Mouse (Mus musculus) neural tube, embryonic 13.5 days (tissue): ENCODE data around the gene Gm8764. TPM values are rescaled to one million over a fixed set of nuclear protein-coding genes. Genes with fewer than 3 reads are reported as not detected.
"Not testable (repeated sequence)": the region's sequence is repeated elsewhere in the genome, so short reads cannot be mapped to it uniquely, and the experiment has no call there.

ENCODE experiments used
- ATAC-seq: fragments of 200-750 bp; cut with Nextera tagmentation; 2 replicates; pipeline ENCODE4 v1.8.0; 2017; ENCODE audit warnings: low read depth, mild to moderate bottlenecking, moderate TSS enrichment, moderate library complexity
- H3K27ac ChIP-seq: fragments of 300-500 bp; sonication (generic); replicated peaks from 2 replicates; pipeline ENCODE4 v1.5.1; 2015; ENCODE audit warnings: moderate library complexity, mild to moderate bottlenecking, inconsistent platforms
- H3K27me3 ChIP-seq: fragments of 300-500 bp; sonication (generic); 2 replicates; pipeline ENCODE4 v1.6.1; 2015; ENCODE audit warnings: mild to moderate bottlenecking, inconsistent platforms
- H3K36me3 ChIP-seq: fragments of 300-500 bp; sonication (generic); 2 replicates; pipeline ENCODE4 v1.6.1; 2015; ENCODE audit warnings: mild to moderate bottlenecking, inconsistent platforms
- H3K4me1 ChIP-seq: fragments of 300-500 bp; sonication (generic); replicated peaks from 2 replicates; pipeline ENCODE4 v1.6.1; 2015; ENCODE audit warnings: inconsistent platforms
- H3K4me2 ChIP-seq: fragments of 300-500 bp; sonication (generic); 2 replicates; pipeline ENCODE4 v1.6.1; 2015; ENCODE audit warnings: inconsistent platforms, mild to moderate bottlenecking, moderate library complexity
- H3K4me3 ChIP-seq: fragments of 300-500 bp; sonication (generic); 2 replicates; pipeline ENCODE4 v1.5.1; 2015; ENCODE audit warnings: mild to moderate bottlenecking, inconsistent platforms
- H3K9ac ChIP-seq: fragments of 300-500 bp; sonication (generic); 2 replicates; pipeline ENCODE4 v1.6.1; 2015; ENCODE audit warnings: moderate library complexity, mild to moderate bottlenecking, inconsistent platforms
- H3K9me3 ChIP-seq: fragments of 300-500 bp; sonication (generic); 2 replicates; pipeline ENCODE4 v1.6.1; 2016; ENCODE audit warnings: inconsistent platforms
- WGBS: fragments of 180-500 bp; shearing (Covaris S2); methylation state at CpG from one replicate; pipeline ENCODE4 v1.1.7; 2015; 5-methylcytosine and 5-hydroxymethylcytosine counted together
- polyA plus RNA-seq: library from polyadenylated mRNA; unstranded; fragments of >200 nt; fragmentation: Nextera tagmentation; extraction: Ambion mirVana; gene quantifications from 2 replicates; pipeline ENCODE4 v1.2.1, GENCODE M21; 2015

The Gm8764 gene
- not detected in 2 replicates for polyA plus RNA-seq

GRCm38 (mm10) chr10:104159706-104160105, at the start of gene Gm8764:
TSS of gene Gm8764 (plus strand) at chr10:104160006.
- H3K36me3 ChIP-seq, H3K4me3 ChIP-seq, H3K9me3 ChIP-seq, H3K4me1 ChIP-seq, H3K9ac ChIP-seq, H3K27me3 ChIP-seq, H3K27ac ChIP-seq, H3K4me2 ChIP-seq, ATAC-seq: not testable (repeated sequence)
- no CpG with 5 or more reads among the region's 3 CpGs for WGBS

- WGBS: 75% methylated on average over 3 of the region's 3 CpGs
Measured at GRCm38 (mm10) chr10:104110044-104110443, 49.8 kb upstream of the Gm8764 start.

GRCm38 (mm10) chr10:104118312-104118711, 41.5 kb upstream of the Gm8764 start:
- H3K27me3 ChIP-seq: no peaks in the 10 kb centered on the region
- H3K4me1 ChIP-seq: no peaks in the 10 kb centered on the region
- no peak overlapping the region for H3K9ac ChIP-seq
- ATAC-seq: no peak
- no peak overlapping the region for H3K27ac ChIP-seq
- H3K9me3 ChIP-seq: no peaks in the 10 kb centered on the region
- WGBS: 80% methylated on average over 2 of the region's 2 CpGs
- no peak overlapping the region for H3K4me2 ChIP-seq
- no peaks in the 10 kb centered on the region for H3K36me3 ChIP-seq
- H3K4me3 ChIP-seq: no peak overlapping the region

More at GRCm38 (mm10) chr10:104110044-104110443, 49.8 kb upstream of the Gm8764 start:
- H3K4me1 ChIP-seq: no peaks in the 10 kb centered on the region
- H3K36me3 ChIP-seq: no peaks in the 10 kb centered on the region
- no peaks in the 10 kb centered on the region for H3K27me3 ChIP-seq
- no peak overlapping the region for H3K4me2 ChIP-seq
- no peak overlapping the region for H3K4me3 ChIP-seq
- no peak overlapping the region for H3K9ac ChIP-seq
- no peak overlapping the region for H3K27ac ChIP-seq
- H3K9me3 ChIP-seq: no peaks in the 10 kb centered on the region
- no peak for ATAC-seq

GRCm38 (mm10) chr10:104142687-104143086, 17.1 kb upstream of the Gm8764 start, which contains the start of gene Gm21293:
TSS of gene Gm21293 (plus strand) at chr10:104142987.
- not testable (repeated sequence) for ATAC-seq

GRCm38 (mm10) chr10:104151197-104151596, 8.6 kb upstream of the Gm8764 start, which contains the start of gene Gm6763:
TSS of gene Gm6763 (plus strand) at chr10:104151497.
- ATAC-seq, H3K36me3 ChIP-seq, H3K4me2 ChIP-seq, H3K27me3 ChIP-seq, H3K9ac ChIP-seq, H3K4me3 ChIP-seq, H3K9me3 ChIP-seq, H3K27ac ChIP-seq, H3K4me1 ChIP-seq: not testable (repeated sequence)
- no CpG with 5 or more reads among the region's 3 CpGs for WGBS

More at GRCm38 (mm10) chr10:104142687-104143086, 17.1 kb upstream of the Gm8764 start, which contains the start of gene Gm21293:
- H3K36me3 ChIP-seq, H3K4me1 ChIP-seq, H3K4me2 ChIP-seq, H3K27me3 ChIP-seq, H3K27ac ChIP-seq, H3K9ac ChIP-seq, H3K9me3 ChIP-seq, H3K4me3 ChIP-seq: not testable (repeated sequence)
- no CpG with 5 or more reads among the region's 3 CpGs for WGBS

GRCm38 (mm10) chr10:104168215-104168614, 8.4 kb downstream of the Gm8764 start, which contains the start of gene Gm21304:
TSS of gene Gm21304 (plus strand) at chr10:104168515.
- not testable (repeated sequence) for H3K4me3 ChIP-seq, H3K36me3 ChIP-seq, H3K27ac ChIP-seq, H3K9me3 ChIP-seq, H3K4me1 ChIP-seq, H3K27me3 ChIP-seq, H3K9ac ChIP-seq, ATAC-seq, H3K4me2 ChIP-seq
- no CpG with 5 or more reads among the region's 3 CpGs for WGBS

GRCm38 (mm10) chr10:104176724-104177123, 16.9 kb downstream of the Gm8764 start, which contains the start of gene Gm21312:
TSS of gene Gm21312 (plus strand) at chr10:104177024.
- H3K4me2 ChIP-seq, H3K27me3 ChIP-seq, ATAC-seq, H3K9ac ChIP-seq, H3K4me1 ChIP-seq, H3K9me3 ChIP-seq, H3K36me3 ChIP-seq, H3K4me3 ChIP-seq, H3K27ac ChIP-seq: not testable (repeated sequence)
- no CpG with 5 or more reads among the region's 3 CpGs for WGBS

GRCm38 (mm10) chr10:104185233-104185632, 25.4 kb downstream of the Gm8764 start, which contains the start of gene Gm20765:
TSS of gene Gm20765 (plus strand) at chr10:104185533.
- ATAC-seq, H3K4me3 ChIP-seq, H3K4me2 ChIP-seq, H3K36me3 ChIP-seq, H3K9ac ChIP-seq, H3K27ac ChIP-seq, H3K4me1 ChIP-seq, H3K9me3 ChIP-seq, H3K27me3 ChIP-seq: not testable (repeated sequence)
- no CpG with 5 or more reads among the region's 3 CpGs for WGBS

GRCm38 (mm10) chr10:104193742-104194141, 33.9 kb downstream of the Gm8764 start, which contains the start of gene Gm4340:
TSS of gene Gm4340 (plus strand) at chr10:104194042.
- ATAC-seq, H3K9ac ChIP-seq: not testable (repeated sequence)
- WGBS: no CpG with 5 or more reads among the region's 3 CpGs

GRCm38 (mm10) chr10:104209655-104210054, 49.8 kb downstream of the Gm8764 start:
- Histone ChIP-seq H3K9ac (no peak overlapping the region), H3K27ac (no peak overlapping the region), H3K4me3 (no peak overlapping the region), H3K36me3 (no peaks in the 10 kb centered on the region), H3K4me1 (no peaks in the 10 kb centered on the region), H3K9me3 (no peaks in the 10 kb centered on the region), H3K4me2 (no peak overlapping the region), H3K27me3 (no peaks in the 10 kb centered on the region)
- 88% methylated on average over 1 of the region's 1 CpGs for WGBS
- ATAC-seq: no peak

More at GRCm38 (mm10) chr10:104193742-104194141, 33.9 kb downstream of the Gm8764 start, which contains the start of gene Gm4340:
- not testable (repeated sequence) for H3K9me3 ChIP-seq, H3K36me3 ChIP-seq, H3K4me1 ChIP-seq, H3K4me2 ChIP-seq, H3K4me3 ChIP-seq, H3K27ac ChIP-seq, H3K27me3 ChIP-seq

GRCm38 (mm10) chr10:104210268-104210990, 50.6 kb downstream of the Gm8764 start:
- no peak overlapping the region for H3K9ac ChIP-seq
- no peak overlapping the region for H3K4me3 ChIP-seq
- no peaks in the 10 kb centered on the region for H3K27me3 ChIP-seq
- no peaks in the 10 kb centered on the region for H3K4me1 ChIP-seq
- H3K36me3 ChIP-seq: no peaks in the 10 kb centered on the region
- H3K27ac ChIP-seq: no peak overlapping the region
- ATAC-seq: no peak
- no peak overlapping the region for H3K4me2 ChIP-seq
- no peaks in the 10 kb centered on the region for H3K9me3 ChIP-seq
- WGBS: 75% methylated on average over 3 of the region's 3 CpGs
